Mouse (Mus musculus) lung, postnatal 10 days (tissue): ENCODE data around the gene Emp3.
A peak's percentile ranks its signal among the peaks of the same experiment; 100 is the strongest.
"Not testable (repeated sequence)": the region's sequence is repeated elsewhere in the genome, so short reads cannot be mapped to it uniquely, and the experiment has no call there.

Experiments used
- DNase-seq: peaks from one replicate; pipeline ENCODE4 v3.0.0; 2021

Emp3 gene

DNA sequence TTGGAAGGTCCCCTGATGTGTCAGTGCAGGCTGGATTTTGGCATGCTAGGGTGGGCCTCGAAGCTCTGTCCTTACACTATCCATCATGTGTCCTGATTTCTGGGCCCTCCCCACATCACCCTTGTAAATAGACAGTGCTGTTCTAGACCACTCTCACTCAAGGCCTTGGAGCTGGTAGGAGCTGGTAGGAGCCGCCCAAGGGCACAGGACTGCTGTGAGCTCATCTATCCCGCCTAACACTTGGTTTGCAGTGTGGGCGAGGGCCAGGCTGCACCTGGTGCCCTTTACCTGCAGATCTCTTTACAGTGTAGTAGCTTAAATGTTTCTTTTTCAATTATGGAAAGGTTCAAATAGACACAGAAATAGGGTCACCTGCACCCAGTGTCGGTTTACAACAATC is 6.2 kb downstream of the Emp3 start:
- no peak for DNase-seq

GRCm38 (mm10) chr7:45914067-45914466 is 7.1 kb downstream of the Emp3 start:
- DNase-seq: no peak

DNA sequence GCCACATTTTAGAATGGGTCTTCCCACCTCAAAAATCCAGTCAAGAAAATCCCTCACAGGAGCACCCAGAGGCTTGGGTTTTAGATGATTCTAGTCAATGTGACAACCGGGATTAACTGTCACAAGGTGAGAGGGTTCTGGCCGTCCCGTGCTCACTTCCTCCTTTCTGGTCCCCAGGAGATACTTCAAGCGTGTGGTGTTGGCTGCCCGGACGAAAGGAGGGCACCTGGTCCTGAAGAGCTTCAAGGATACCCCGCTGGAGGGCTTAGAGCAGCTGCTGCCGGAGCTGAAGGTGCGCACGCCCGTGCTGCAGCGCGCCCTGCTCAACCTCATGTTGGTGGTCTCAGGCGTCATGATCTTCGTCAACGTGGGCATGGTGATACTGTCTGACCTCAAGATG is 12.1 kb downstream of the Emp3 start:
- no peak for DNase-seq

- no peak for DNase-seq
Observed at GRCm38 (mm10) chr7:45908384-45908783, 12.8 kb downstream of the Emp3 start.

- no peak for DNase-seq
Observed at GRCm38 (mm10) chr7:45906622-45907021, 14.6 kb downstream of the Emp3 start.

GRCm38 (mm10) chr7:45902481-45903002 is 18.7 kb downstream of the Emp3 start:
- no peak for DNase-seq

- DNase-seq: peak; percentile 61
Observed at GRCm38 (mm10) chr7:45901562-45901961, 19.6 kb downstream of the Emp3 start.

DNA sequence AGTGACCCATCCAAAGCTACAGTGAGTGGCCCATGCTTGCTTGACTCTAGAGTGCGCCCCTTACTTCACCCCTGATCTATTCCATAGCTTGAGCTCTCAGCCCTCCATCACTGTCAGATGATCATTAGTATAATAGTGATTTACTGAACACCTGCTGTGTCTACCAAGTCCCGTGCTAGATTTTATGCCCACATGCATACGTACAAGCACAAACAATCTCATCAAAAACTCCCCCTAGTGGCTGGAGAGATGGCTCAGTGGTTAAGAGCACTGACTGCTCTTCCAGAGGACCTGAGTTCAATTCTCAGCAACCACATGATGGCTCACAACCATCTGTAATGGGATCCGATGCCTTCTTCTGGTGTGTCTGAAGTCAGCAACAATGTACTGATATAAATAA is 23.1 kb downstream of the Emp3 start:
- DNase-seq: peak; percentile 35

GRCm38 (mm10) chr7:45897258-45897757 is 23.9 kb downstream of the Emp3 start:
- peak; percentile 78 for DNase-seq

GRCm38 (mm10) chr7:45896517-45897257 is 24.5 kb downstream of the Emp3 start, which contains the start of the genes Syngr4 and Tmem143:
Gene Syngr4, minus strand, starts transcription at chr7:45896714.
Gene Tmem143, plus strand, starts transcription at chr7:45896941.
- DNase-seq: peak; percentile 99

GRCm38 (mm10) chr7:45895931-45896516 is 25.2 kb downstream of the Emp3 start:
- DNase-seq: no peak

- no peak for DNase-seq
Observed at GRCm38 (mm10) chr7:45892651-45893050, 28.6 kb downstream of the Emp3 start.

DNA sequence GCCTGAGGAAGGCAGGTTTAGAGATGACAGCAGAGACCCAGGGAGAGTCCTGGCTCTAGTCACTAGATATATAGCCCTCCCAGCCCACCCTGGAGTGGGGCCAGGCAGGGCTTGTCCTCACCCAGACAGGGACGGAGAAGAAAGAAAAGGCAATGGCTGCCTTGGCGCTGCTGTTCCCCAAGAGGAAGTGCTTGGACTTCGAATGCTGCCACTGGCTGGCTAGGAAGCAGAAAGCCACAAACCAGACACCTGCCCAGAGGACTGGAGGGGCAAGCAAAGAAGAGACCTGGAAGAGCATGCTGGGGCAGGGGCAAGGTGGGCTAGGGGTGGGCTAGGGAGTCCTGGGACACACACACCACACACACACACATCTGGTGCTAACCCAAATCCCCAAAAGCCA is 34.0 kb downstream of the Emp3 start:
- no peak for DNase-seq

- no peak for DNase-seq
Observed at GRCm38 (mm10) chr7:45881011-45881410, 40.2 kb downstream of the Emp3 start.

- DNase-seq: no peak
Observed at GRCm38 (mm10) chr7:45880531-45880930, 40.7 kb downstream of the Emp3 start.

DNA sequence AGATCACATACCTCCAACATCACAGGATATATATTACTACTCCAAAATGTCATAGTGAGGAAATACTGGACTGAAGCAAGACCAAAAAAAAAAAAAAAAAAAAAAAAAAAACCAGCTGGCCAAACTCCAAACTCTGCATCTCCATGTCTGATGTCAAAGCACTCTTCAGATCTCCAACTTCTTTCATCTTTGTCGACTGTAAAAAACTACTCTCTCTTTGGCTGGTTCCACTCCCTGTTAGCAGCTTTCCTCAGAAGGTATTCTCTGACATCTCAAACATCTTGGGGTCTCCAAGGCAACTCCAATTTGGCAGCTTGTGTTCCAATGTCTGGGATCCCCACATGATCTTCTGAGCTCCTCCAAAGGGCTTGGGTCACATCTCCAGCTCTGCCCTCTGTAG is 42.9 kb downstream of the Emp3 start, which contains the start of gene Grin2d:
Gene Grin2d (minus strand): TSS at position 101 of the 400 bp plus-strand sequence.
- DNase-seq: not testable (repeated sequence)

- DNase-seq: no peak
Observed at GRCm38 (mm10) chr7:45876895-45877294, 44.3 kb downstream of the Emp3 start.

DNA sequence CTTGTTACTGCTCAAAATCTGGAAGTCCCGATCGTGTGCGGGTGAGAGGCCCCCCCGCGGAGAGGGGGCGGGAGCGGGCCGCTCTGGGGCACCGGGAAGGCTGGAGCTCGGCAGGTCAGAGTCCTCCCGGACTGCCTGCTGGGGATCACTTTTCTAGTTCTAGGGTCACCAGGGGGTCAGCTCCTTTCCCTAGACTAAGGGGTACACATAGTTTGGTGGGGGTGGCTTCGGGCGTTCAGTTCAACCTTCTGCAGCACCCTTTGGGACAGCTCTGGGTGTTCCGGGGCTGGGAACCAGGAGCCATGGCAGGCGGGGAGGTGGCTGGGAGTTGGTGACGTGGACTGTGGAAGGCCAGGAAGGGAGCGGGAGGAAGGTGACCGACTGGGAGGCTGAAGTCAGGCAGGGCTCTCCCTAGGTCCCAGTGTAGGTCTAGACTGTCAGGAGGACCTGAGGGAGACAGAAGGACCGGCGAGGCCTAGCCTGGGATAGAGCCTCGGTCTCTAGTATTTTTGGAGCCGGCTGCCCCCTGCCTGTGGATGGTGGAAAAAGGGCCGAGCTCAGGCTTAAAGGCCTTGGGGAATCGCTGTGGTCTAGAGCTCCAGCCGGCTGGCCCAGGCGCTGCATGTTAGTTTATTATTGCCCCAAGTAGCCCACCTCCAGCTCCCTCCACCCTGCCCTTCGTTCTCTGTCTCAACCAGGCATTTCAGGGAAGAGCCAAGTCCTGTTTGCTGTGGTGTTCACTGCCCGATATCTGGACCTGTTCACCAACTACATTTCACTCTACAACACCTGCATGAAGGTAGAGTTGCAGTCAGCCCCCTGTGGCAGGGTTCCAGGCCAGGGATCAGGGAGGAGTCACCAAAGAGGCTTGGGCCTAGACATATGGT is 47.9 kb downstream of the Emp3 start:
- peak; percentile 69 for DNase-seq

GRCm38 (mm10) chr7:45872624-45873023 is 48.6 kb downstream of the Emp3 start, which contains the start of gene Kdelr1:
Gene Kdelr1, plus strand, starts transcription at chr7:45872772.
- peak; percentile 93 for DNase-seq

DNA sequence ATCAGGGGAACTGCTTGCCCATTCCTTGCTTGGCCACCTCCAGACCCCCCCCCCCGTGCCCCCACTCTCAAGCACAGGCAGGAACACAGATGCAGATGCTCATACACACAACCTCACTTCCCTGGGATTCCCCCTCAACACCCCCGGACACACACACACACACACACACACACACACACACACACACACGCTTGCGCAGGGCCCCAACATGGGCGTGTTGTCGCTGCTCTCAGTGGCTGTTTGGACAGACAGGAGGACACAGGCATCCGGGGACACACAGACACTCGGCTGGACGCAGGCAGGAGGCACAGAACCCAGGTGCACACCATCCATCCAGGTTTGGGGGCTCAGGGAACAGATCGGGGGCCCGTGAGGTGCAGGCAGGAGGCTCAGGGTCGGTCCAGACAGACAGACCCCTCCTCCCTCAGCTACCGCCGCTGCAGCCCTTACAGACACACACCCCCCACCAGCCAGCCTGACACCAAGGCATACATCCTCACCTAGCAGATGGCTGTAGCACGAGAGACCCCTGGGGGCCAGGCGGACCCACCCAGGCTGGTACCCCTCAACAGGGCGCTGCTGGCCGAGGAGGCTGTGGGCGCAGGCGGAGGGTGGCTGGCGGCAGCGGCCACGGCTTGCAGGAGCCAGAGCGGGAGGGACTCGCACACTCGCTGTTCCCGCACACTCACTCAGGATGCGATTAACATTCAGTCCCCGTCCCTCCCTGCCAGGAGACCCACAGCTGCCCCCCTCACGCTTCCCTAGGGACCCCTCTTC is 50.7 kb downstream of the Emp3 start:
- no peak for DNase-seq

DNA sequence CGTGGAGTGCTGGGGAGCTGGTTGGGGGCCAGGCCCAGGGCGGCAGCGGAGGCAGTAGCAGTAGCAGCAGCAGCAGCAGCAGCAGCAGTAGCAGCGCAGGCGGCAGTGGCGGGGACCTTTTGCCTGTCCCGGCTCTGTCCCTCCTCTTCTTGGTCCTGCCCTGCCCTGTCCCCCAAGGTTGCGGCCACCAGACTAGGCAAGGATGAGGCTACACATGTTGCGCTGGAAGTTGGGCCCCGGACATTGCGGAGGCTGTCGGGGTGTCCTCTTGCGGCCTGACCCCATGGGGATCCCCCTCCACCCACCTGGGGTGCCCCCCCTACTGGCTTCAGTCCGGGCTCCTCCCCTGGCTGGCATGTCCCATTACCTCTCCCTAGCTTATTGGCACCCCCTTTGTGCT is 51.4 kb downstream of the Emp3 start:
- no peak for DNase-seq

DNA sequence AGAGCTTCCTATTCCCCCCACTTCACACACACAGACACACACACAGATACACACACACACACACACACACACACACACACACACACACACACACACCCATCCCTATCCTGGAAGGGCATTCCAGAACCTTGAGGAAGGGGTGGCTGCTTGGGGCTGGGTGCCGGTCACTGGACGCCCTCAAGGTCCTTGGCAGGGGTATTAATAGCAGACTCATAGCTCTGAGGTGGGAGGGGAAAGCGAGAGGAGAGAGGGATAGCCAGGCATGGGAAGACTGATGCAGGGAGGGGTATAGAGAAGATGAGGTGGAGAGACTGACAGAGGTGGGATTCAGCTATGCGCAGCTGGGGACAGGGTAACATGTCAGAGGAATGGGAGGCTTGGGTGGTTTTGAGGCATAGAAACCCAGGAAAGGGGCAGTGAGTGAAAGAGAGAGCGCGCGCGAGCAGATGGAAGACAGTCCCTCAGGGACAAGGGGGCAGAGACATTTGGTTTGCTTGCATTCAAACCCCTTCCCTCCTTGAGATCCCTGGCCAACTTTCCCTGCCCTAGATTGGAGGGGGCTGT is 52.0 kb downstream of the Emp3 start:
- DNase-seq: no peak
